Mouse (Mus musculus): ENCODE measurements around the gene Crabp1.

Crabp1 gene

DNA sequence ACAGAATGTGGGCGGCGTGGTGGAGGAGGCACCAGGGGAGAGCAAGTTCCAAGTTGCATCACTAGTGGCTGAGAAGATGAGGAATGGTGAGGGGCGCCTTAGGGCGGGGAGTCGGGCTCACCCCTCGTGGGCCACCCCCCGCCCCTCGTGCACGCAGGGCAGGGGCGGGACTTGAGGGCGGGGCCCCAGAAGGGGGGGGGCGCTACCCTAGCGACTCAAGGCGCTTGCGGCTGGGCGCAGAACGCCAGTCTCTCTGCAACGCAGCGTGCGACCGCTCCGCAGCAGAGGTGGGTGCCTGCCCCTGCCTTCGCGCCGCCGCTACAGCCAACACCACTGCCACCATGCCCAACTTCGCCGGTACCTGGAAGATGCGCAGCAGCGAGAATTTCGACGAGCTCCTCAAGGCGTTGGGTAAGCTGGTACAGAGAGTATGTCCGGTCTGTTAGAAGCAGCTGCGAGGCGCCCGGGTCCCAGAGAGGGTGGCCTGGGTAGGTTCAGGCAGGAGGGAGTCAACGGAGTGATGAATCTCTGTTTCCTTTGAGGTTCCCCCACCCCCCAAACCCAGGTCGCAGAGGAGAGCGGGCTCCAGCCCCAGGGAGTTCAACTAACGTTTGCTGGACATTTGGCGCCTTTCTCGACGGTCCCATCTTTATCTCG is at the start of gene Crabp1:
Gene Crabp1, plus strand, starts transcription at position 188 of the 657 bp plus-strand sequence.
- in situ Hi-C loops (cut with MboI), result no loop called here

DNA sequence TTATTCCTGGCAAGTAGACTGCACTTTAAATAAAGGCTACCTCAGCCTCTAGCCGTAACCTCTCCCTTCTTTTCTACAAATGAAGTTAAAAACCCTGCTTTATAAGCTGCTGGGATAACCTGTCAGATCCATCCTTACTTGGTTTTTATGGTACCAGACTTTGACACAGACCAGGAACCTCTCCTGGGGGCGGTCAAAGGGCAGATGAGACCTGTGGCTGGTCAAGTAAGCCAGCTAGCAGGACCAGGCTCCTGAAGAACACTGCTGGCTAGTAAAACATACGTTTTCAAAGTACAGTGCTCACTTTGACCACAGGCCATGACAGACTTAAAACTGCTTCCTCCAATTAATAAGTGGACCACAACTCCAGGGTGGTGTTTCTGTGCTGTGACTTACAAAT is 48.8 kb upstream of the Crabp1 start:
- in situ Hi-C loops (cut with MboI), result no loop called here

DNA sequence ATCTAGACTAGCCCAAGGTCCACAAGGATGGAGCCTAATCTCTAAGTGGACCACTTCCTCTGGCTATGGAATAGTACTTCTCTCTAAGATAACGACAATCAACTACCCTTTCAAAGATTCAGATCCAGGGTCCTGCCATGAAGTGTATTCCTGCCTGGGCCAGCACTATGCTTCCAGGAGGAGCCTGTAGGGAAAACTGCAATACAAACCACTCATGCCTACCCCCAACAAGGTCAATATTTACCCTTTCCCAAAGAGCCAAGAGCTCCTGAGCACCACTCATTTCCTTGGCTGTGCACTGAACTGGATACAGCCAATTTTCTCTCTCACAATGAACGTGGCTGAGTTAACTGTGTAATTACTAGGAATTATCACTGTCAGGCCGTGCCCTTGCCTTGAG is 47.0 kb upstream of the Crabp1 start:
- in situ Hi-C loops (cut with MboI), result no loop called here

DNA sequence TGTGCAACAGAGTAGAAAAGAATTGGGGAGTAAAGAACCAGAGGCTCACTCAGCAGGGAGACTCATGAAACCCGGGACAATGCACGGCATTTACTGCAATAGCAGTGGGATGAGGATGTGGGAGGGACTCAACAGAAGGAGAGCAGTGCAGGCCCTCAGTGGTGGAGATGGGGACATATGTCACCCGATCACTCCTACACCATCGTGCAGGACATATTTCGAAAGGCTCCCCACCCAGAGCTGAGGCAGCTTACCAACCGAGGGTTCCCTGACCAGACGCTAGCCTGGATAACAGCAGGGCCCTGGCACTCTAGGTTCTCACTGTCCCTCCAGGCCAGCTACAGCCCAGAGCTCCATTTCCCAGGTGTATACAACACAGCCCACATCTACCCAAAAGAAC is 42.4 kb upstream of the Crabp1 start:
- in situ Hi-C loops (cut with MboI), result no loop called here

DNA sequence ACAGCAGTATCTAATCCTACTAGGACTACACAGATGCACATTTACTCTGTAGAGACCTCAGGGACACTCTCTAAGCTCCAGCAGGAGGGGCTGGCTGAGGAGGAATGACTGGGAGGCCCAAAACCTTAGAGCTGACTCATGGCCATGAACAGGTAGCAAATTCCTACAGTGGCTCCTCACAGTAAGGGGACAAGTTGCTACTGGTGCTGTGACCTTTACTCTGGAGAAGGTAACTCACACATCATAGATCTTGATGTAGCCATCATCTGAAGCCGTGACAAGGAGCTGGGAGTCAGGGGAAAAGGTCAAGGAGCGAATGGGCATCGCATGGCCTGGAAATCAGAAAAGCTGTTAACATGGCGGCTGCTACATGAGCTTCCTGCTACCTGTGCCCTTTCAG is 42.0 kb upstream of the Crabp1 start:
- in situ Hi-C loops (cut with MboI), result no loop called here

DNA sequence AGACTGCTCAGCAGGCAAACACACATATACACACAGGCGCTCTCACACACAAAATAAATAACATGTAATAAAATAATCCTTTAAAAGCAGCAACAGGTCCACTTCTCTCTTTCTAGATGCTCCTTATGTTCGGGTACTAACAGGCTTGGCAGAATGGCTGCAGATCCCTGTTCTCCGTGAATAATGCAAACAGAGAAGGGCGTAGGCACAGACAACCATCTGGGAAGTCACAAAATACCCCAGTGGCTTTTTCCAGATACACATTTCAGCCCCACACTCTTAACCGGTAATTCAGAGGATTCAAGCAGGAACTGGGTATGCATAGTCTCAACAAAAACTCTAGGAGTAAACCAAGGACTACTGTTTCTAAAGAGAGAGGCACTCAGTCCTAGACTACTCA is 38.2 kb upstream of the Crabp1 start:
- in situ Hi-C loops (cut with MboI), result no loop called here

DNA sequence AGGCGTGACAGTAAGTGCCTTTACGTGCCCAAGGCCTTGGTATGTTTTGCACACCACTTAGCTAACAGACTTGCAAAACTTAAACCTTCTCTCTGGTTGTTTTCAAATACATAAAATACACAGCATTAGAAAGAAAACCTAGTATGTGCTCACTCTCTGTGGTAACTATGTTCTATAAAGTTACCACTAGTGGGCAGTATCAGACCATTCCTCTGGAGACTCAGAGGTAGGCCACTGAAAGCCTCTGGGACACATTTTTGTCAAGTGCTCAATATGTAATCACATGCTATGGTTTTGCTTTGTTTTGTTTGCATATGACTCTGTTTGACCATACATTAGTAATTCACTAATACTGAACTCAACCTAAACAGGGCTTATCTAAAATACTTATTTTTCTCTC is 32.4 kb upstream of the Crabp1 start:
- in situ Hi-C loops (cut with MboI), result no loop called here

DNA sequence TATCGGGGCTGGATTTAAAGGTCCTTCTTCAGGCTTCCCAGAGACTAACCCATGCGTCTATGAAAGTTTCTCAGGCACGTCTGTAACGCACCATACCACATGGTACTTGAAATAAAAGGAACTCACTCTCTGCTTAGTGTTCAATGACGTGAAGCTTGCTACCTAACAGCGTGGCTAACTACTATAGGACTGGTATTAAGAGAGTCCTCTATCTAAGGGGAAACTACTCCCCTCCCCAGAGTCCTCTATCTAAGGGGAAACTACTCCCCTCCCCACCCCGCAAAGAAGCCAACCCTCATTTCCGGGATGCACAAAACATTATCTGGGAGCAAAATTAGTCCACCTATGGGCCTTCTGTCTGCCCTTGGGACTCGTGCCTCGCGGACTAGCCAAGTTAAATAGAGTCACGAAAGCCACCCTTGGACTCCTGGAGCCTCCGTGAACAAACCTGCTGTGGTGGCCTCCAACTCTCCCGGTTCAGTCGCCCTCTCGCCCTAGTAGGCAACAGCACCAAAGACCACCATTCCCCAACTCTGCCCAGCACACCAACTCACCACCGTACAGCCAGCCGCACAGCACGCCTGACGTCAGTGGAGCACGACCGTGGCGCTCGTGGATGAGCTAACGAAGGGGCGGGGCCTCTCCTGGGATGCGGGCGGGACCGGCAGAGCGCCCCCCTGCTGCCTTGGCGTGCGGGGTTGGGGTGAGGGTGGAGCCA is 30.5 kb upstream of the Crabp1 start, which contains the start of gene Wdr61:
Gene Wdr61, minus strand, starts transcription at position 599 of the 718 bp plus-strand sequence.
- in situ Hi-C loops (cut with MboI), result no loop called here

DNA sequence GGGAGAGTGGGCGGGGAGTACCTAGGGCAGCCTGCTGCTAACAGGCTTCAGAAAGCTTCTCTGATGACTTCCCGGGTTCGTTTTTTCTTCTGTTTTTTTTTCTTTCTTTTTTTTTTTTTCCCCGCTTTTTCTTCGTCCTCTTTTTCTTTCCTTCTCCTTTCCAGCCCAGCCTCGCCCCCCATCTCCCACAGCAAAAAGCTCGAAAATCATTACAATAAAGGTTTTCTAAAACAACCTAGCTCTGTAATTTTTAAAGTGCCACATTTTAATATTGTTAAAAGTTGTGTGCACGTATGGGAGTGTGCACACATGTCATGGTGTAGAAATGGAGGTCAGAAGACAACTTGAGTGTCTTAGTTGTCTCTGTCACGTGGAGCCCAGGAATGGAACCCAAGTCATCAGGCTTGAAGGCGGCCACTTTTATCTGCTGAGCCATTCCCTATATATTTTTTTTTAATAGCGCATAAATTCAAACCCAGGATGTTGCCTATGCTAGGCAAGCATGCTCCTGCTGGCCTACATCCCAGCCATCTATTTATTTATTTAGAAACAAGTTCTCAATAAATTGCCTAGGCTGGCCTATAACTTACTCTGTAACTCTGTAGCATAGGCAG is 29.8 kb upstream of the Crabp1 start:
- in situ Hi-C loops (cut with MboI), result no loop called here

DNA sequence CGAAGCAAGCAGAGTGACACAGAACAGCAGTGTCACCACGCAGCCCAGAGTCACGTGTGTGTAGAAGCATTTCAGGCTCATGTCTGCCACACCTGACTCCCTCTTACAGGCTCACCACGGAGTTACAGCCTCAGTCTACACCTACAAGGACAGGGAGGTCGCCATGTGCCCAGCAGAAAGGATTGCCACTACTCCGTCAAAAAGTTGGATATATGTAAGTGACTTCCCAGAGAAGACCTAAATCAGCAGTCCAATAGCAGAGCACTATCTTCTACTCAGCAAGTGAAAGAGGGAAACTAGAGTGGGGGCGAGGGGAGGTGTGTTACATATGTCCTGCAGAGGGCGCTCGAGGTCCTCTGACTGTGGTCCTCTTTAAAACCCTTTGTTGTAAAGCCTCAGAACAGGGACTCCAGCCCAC is 28.3 kb upstream of the Crabp1 start:
- in situ Hi-C loops (cut with MboI), result no loop called here

DNA sequence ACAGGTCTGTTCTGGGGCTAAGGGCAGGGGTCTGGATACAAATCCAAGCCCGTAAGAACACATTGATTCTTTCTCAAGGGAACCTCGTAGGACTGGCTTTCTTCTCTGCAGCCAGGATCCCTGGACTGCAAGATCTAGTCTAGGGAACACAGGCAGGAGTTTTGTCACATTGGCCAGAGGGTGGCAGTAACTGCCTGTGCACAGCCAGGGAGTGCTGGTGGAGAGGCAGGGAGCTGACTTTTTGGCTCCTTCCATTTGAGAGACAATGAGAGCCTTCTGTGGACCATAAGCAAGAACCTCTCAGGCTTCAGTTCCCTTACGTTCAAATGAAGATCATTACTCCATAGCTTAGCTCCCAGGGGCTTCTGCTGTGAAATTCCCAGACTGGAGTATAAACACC is 26.2 kb upstream of the Crabp1 start:
- in situ Hi-C loops (cut with MboI), result no loop called here

DNA sequence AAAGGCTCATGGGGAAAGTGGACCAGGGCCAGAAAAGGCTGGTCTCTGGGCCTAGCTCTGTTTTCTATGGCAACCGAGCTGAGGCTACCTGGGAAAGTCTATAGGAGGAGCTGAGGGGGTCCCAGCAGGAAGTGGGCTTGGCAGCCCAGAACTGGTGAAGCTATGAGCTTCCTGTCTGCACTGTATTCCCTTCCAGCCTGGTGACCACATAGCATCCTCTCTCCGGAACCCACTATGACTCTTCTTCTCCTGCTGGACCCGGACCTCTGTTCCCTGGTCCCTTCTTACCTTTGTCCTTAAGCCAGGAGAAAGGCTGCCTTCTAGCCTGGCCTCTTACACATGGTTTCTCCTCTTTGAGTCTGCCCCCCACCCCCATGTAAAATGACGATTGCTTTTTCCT is 20.7 kb upstream of the Crabp1 start:
- in situ Hi-C loops (cut with MboI), result no loop called here

DNA sequence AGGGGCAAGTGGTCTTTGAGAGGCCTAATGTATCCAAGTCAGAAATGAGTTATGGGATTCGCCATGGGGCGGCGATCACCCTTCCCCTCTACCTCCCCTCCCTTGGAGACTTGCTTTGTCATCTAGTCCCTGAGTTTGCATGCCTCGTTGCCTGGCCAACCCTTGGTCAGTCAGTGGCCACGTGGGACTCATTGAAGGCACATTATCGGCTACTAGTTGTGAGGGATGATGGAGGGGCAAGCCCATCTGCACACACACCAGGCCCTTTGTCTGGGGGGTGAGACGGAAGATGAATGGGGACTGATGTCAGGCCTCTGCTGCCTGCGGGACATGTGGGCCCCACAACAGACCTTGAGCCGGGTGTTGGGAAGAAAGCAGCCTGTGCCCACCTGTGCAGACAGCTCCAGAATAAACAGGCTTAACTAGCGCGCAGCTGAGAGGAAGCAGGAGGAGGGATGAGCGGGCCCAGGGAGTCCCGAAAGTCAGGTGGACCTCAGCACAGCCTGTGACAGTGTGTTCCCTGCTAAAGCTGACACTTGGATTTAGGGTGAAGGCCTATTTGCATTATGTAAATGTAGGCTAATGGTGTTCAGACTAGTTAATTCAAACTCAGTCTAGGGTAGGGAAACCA is 18.7 kb upstream of the Crabp1 start:
- in situ Hi-C loops (cut with MboI), result no loop called here

DNA sequence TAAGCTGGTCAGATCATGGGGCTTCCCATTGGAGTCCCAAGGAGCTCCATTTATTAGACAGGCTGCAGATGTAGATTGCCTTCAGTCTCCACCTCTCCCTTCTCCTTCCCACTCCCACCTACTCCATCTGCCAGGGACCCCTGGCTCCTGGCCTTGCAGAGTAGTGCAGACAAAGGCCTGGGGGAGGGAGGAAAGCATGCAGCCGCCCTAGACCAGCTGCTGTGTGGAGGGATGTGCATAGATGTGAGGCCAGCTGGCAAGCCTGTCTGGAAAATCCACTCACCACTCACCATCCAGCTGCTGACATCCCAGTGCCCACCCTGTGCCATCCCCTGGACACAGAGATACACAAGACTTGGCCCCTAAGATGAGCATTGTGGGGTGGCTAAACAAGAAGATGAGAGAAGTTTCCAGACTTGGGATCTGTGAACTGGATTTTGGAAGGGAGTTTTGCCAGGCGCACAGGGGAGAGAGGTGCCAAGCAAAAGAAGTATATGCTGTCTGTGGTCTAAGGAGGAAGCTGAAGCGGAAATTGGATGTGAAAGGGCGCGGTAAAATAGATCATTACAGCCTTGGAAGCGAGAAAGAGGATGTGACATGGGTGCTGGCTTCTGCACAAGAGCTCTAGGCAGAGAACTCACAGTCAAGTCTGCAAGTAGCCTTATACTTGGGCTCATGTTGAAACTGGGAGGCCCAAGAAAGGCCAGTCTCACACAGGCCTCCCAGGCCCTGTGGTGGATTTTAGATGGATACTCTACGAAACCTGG is 14.2 kb upstream of the Crabp1 start:
- in situ Hi-C loops (cut with MboI), result no loop called here

DNA sequence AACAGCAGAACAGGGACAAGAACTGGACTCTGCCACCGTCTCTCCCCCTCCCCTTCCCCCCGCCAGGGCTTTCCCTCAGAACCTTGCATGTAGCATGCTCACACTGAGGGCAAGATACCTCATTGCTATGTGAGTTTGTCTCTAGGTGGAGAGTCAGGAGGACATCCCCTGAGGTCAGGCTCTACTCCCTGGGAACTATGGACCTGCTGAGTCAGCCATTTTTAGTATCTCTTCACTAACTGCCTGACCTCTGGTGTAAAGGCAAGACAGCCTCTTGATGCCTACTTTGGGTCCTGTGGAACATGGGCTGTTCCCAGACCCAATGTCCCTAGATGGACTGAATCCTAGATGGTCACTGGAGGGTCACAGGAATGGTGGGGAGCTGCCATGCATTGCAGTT is 12.9 kb upstream of the Crabp1 start:
- in situ Hi-C loops (cut with MboI), result no loop called here

DNA sequence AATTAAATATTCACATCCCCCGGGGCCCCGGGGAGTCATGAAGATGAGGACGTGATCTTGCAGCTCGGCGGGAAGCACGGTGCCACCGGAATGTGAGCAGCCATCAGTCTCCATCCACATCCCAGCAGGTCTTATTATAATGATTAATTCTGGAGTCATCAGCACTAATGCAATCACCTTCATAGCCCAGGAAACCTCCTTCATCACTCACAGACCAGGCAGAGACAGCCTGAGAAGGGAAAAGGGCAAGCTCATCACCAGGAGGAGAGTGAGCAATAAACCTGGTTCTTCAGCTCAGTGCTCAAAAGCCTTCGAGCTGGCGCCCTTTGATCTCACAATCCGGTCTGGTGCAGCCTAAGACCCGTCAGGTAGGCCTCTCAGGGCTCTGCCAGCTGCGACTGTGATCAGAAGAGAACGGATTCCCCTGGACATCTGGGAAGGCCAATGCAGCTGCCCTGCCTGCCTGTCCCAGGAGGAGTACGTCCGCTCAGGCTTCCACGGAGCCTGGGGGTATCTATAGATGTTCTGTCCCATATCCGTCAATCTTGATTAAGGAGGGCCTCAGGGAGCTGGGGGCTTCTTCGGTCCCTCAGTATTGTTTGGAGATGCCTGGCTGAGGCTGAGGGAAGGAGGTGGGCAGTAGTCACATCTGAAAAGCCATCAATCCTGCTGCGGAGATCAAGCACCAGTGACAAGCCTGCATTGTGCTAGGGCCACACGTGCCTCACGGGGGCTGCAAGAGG is 12.2 kb upstream of the Crabp1 start:
- in situ Hi-C loops (cut with MboI), result no loop called here

DNA sequence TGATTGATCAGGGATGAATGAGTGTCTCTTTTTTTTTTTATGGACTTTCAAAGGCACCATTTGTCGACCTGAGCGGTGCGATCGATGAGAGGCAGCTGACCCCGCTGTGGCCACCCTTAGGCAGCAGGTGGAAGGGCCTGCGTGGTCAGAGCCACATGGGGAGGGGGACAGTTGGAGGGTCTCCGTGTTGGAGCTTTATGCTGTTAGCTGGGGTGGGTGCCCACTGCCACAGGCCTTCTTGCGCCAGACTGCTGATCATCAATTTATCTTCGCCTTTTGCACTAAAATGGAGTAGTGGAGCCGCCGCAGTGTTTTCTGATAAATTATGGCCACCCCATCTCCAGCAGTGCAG is 11.6 kb upstream of the Crabp1 start:
- in situ Hi-C loops (cut with MboI), result no loop called here

DNA sequence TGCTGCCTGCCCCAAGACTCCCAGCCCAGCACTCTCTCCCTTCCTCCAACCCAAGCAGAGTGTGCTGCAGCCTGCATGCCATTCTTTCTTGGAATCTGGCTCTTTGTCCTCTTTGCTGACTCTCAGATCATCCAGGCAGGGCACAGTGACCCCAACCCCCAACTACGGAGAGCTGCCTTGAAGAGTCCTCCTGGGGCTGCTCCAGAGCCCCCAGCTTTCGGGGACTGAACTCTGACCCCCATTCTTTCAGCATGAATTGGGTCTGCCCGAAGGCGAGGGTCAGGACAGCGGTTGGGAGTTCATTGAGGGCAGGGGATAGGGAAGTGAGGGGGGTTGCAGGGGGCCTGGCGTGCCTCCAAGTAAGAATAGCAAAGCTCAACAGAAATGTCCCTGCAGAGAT is 5.0 kb upstream of the Crabp1 start:
- in situ Hi-C loops (cut with MboI), result no loop called here

DNA sequence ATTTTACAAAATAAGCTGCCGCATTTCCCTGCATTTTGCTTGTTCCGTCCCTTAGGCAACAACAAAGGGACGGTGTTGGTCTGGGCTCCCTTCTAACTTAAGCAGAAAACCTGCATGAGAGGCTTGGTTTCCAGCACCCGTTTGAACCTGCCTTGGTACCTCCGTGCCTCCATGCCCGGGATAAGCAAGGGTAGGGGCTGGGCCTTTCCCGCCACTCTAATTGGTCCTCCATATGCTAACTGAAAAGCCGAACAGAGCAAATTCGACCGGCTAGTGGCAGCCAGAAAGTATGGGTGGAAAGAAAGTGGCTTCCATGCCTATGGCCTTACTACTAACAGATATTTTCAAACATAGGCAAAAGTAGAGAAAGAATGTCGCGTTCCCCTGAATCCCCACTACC is 457 bp upstream of the Crabp1 start:
- in situ Hi-C loops (cut with MboI), result no loop called here

DNA sequence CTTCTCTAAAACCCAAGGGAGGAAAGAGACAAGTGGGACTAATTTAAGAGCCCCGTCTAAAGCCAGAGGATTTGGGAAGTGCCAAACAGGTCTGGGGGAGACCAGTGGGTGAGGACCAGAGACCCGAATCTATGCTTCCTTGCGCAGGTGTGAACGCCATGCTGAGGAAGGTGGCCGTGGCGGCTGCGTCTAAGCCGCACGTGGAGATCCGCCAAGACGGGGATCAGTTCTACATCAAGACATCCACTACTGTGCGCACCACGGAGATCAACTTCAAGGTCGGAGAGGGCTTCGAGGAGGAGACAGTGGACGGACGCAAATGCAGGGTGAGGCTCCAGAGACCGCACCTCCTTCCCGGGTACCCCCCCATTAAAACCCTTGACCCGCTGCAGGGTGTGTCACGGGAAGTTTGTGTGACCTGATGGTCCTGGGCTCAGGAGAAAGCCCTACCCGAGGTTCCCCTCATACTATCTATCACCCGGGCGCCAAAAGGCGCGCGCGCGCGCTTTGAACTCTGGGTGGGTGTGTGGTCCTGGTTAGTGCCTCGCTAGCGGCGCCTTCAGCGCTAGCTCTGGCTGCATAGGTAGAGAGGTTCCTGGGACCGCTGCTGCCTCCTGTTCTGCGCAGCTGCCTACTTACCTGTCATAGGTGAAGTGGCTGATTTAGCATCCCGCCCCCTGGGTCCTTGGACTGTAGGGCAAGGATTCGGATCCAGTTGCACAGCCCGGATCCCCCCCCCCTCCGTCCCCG is 963 bp downstream of the Crabp1 start:
- in situ Hi-C loops (cut with MboI), result no loop called here
